Mouse (Mus musculus) heart, adult 10 weeks (tissue): ENCODE data around the gene C1ql1. TPM values are rescaled to one million over a fixed set of nuclear protein-coding genes. Genes with fewer than 3 reads are reported as not detected.

Experiments used
- polyA plus RNA-seq: library from polyadenylated mRNA; stranded (reverse); fragments of 350-450 nt; fragmentation: Illumina TruSeq; extraction: RNeasy Lipid Tissue Mini Kit (QIAGEN cat#74804); gene quantifications from one replicate; pipeline ENCODE4 v1.2.3, GENCODE M21; 2014; ENCODE audit warnings: low read depth, low replicate concordance

The C1ql1 gene
- polyA plus RNA-seq: not detected

DNA sequence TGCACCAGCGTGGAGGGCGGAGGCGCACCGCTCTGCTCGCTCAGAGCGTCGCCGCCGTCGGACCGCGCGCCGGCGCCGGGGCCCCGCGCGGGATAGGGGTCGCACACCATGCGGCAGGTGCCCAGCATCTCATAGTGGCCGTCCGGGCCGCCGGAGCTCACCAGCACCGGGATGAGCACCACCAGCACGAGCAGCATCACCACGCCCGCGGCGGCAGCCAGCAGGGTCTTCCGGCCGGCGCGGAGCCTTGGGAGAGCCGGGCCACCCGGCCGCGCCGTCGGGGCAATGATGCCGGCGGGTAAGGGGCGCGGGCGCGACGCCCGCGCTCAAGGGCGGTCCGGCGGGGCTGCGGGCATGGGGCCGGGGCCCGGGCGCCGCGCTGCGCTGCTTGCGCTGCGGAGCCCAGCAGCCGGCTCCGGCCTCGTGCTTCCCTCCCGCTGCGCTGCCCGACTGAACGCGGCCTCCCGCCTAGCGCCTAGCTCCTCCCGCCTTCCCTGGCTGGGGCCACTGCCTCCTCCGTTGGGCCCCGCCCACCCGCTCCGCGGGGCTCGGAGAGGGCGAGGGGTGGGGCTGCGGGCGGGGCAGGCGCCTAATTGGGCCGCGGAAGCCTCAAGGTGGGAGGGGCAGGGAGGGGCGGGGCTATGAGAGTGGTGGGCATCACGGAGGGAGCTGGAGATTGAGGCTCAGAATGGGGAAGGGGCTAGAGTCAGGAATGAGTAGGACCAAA lies at the start of gene C1ql1:
Gene C1ql1, minus strand, starts transcription at position 424 of the 727 bp plus-strand sequence.

DNA sequence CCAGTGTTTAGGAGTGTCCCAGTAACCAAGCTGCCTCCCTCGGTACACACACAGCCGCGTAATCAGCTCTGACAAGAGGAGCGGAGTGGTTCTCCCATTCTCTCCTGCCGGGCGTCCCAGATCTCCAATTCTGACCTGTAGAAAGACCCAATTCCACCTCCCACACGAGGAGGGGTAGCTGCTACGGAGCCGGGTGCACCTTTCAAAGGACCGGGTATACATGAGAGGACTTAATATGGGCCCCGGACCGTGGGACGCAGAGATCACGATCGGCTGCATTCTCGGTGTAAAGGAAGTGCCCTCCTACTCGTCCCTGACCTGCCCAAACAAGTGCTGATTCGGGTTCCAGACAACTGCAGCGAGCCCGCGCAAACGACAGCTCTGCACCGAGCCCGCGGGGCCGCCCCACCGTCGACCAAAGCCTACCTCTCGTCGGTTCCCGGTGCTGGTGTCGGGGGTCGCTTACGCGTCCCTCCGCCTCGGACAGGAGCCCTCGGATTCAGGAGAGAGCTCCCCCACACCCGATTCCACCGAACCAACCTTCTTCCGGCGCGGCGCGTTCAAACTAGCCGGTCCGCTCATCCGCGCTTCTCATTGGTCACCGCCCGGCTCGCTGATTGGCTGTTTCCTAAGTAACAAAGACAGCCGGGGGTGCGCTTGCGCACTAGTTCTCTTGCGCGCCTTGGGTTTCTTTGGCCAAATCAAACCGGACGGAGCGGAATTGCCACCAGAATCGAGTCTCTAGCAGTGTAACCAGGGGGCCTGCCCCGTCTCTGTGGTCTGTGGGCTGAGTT lies 21.7 kb downstream of the C1ql1 start, which contains the start of gene Kif18b:
Gene Kif18b, minus strand, starts transcription at position 568 of the 794 bp plus-strand sequence.

DNA sequence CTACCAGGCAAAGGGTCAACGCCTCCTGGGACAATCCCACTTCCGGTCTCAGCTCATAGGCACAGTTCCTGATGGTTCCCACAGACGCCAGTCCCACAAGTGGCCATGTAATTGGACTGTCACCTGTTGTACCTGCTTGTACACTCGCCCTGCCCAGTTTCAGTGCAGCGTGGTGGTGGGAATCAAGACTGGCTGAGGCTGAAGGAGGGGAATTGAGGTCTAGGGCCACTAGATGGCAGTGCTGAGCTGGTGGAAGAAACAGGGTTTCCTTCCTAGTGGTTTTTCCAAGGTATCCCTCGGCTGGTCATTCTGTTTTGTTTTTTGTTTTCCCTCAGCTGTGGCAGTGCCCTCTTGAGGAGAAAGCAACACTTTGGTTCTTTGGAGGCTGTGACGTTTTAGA lies 45.7 kb downstream of the C1ql1 start, which contains the start of gene Gfap:
Gene Gfap, minus strand, starts transcription at position 150 of the 400 bp plus-strand sequence.

Other genes starting within 250 kb of the C1ql1 start
- 21.2 TPM for gene Ccdc43, start 248.9 kb downstream of the C1ql1 start, polyA plus RNA-seq
- gene Adam11, start 185.2 kb downstream of the C1ql1 start, polyA plus RNA-seq: 8.0 TPM
- gene Gjc1, start 127.0 kb downstream of the C1ql1 start, polyA plus RNA-seq: 20.8 TPM
- 18.3 TPM for gene Higd1b, start 110.8 kb downstream of the C1ql1 start, polyA plus RNA-seq
- gene Eftud2, start 65.7 kb downstream of the C1ql1 start, polyA plus RNA-seq: 32.4 TPM
- gene Ccdc103, start 65.5 kb downstream of the C1ql1 start, polyA plus RNA-seq: 0.42 TPM
- not detected for gene Fam187a, start 61.5 kb downstream of the C1ql1 start, polyA plus RNA-seq
- not detected for gene Gfap, start 45.8 kb downstream of the C1ql1 start, polyA plus RNA-seq
- gene Kif18b, start 21.6 kb downstream of the C1ql1 start, polyA plus RNA-seq: not detected
- 49.8 TPM for gene Nmt1, start 81.5 kb upstream of the C1ql1 start, polyA plus RNA-seq
- 52.5 TPM for gene Dcakd, start 81.6 kb upstream of the C1ql1 start, polyA plus RNA-seq
- gene Plcd3, start 155.0 kb upstream of the C1ql1 start, polyA plus RNA-seq: 17.6 TPM
- gene Acbd4, start 155.0 kb upstream of the C1ql1 start, polyA plus RNA-seq: 43.1 TPM
- gene Hexim1, start 169.5 kb upstream of the C1ql1 start, polyA plus RNA-seq: 18.4 TPM
- 1.2 TPM for gene Hexim2, start 185.7 kb upstream of the C1ql1 start, polyA plus RNA-seq
- gene Fmnl1, start 224.4 kb upstream of the C1ql1 start, polyA plus RNA-seq: 13.6 TPM